Mouse (Mus musculus): Measurements from ENCODE around the gene Rps6. TPM values are rescaled to one million over a fixed set of nuclear protein-coding genes. Genes with fewer than 3 reads are reported as not detected.
A peak's percentile ranks its signal among the peaks of the same experiment; 100 is the strongest.

The Rps6 gene
- polyA plus RNA-seq, 1 experiment from 2014 or later, result 643 TPM

GRCm38 (mm10) chr4:86885790-86886159 lies 28.6 kb upstream of the Rps6 start:
- WGBS, result 52% methylated on average over 12 of the region's 12 CpGs
- H3K4me2 ChIP-seq (replicated peaks; ENCODE audit: low read depth, low read length), result 0 out of 2 replicates have a peak overlapping the region, but pooled peaks have one; percentile 19
- H3K4me1 ChIP-seq (replicated peaks; ENCODE audit: control insufficient read depth, insufficient read depth, low read length), result no peaks in the 10 kb centered on the region
- peak; percentile 11 for DNase-seq (ENCODE audit: low spot score)
- H3K4me3 ChIP-seq (ENCODE audit: low read depth, low read length), result peak overlapping the region; percentile 13; the same call in 1 of the 2 replicates
- no peaks in the 10 kb centered on the region for H3K27me3 ChIP-seq (ENCODE audit: control insufficient read depth, insufficient read depth, low read length)
- no peaks in the 10 kb centered on the region for H3K36me3 ChIP-seq (ENCODE audit: control insufficient read depth, insufficient read depth, low read length)
- no peaks in the 10 kb centered on the region for H3K9me3 ChIP-seq (ENCODE audit: control insufficient read depth, low read length)
- no peak for ATAC-seq (ENCODE audit: low FRiP score)
- no peak overlapping the region for H3K27ac ChIP-seq (ENCODE audit: low read depth, low read length)
- H3K9ac ChIP-seq (ENCODE audit: low read depth, low read length), result no peak overlapping the region

- H3K4me1 ChIP-seq (replicated peaks; ENCODE audit: control insufficient read depth, insufficient read depth, low read length), result no peaks in the 10 kb centered on the region
- H3K9ac ChIP-seq (ENCODE audit: low read depth, low read length), result no peak overlapping the region
- no peaks in the 10 kb centered on the region for H3K27me3 ChIP-seq (ENCODE audit: control insufficient read depth, insufficient read depth, low read length)
- no peaks in the 10 kb centered on the region for H3K36me3 ChIP-seq (ENCODE audit: control insufficient read depth, insufficient read depth, low read length)
- no peak overlapping the region for H3K27ac ChIP-seq (ENCODE audit: low read depth, low read length)
- no peaks in the 10 kb centered on the region for H3K9me3 ChIP-seq (ENCODE audit: control insufficient read depth, low read length)
- 42% methylated on average over 4 of the region's 4 CpGs for WGBS
- no peak overlapping the region for H3K4me2 ChIP-seq (replicated peaks; ENCODE audit: low read depth, low read length)
- no peak overlapping the region for H3K4me3 ChIP-seq (ENCODE audit: low read depth, low read length)
- ATAC-seq (ENCODE audit: low FRiP score) (no peak), DNase-seq (ENCODE audit: low spot score) (peak; percentile 50)
These were observed 27.7 kb upstream of the Rps6 start for GRCm38 (mm10) chr4:86884945-86885344.

- DNase-seq (ENCODE audit: low spot score) (no peak), ATAC-seq (ENCODE audit: low FRiP score) (no peak)
- Histone ChIP-seq H3K36me3 (ENCODE audit: control insufficient read depth, insufficient read depth, low read length) (no peaks in the 10 kb centered on the region), H3K4me3 (ENCODE audit: low read depth, low read length) (no peak overlapping the region), H3K27me3 (ENCODE audit: control insufficient read depth, insufficient read depth, low read length) (no peaks in the 10 kb centered on the region), H3K4me1 (replicated peaks; ENCODE audit: control insufficient read depth, insufficient read depth, low read length) (no peaks in the 10 kb centered on the region), H3K9ac (ENCODE audit: low read depth, low read length) (no peak overlapping the region), H3K9me3 (ENCODE audit: control insufficient read depth, low read length) (no peaks in the 10 kb centered on the region), H3K4me2 (replicated peaks; ENCODE audit: low read depth, low read length) (no peak overlapping the region), H3K27ac (ENCODE audit: low read depth, low read length) (no peak overlapping the region)
- 68% methylated on average over 2 of the region's 2 CpGs for whole genome bisulfite sequencing
These were observed 25.2 kb upstream of the Rps6 start for GRCm38 (mm10) chr4:86882413-86882812.

GRCm38 (mm10) chr4:86881178-86881577 lies 24.0 kb upstream of the Rps6 start:
- Histone ChIP-seq H3K36me3 (ENCODE audit: control insufficient read depth, insufficient read depth, low read length) (no peaks in the 10 kb centered on the region), H3K27ac (ENCODE audit: low read depth, low read length) (no peak overlapping the region), H3K4me1 (replicated peaks; ENCODE audit: control insufficient read depth, insufficient read depth, low read length) (no peaks in the 10 kb centered on the region), H3K4me2 (replicated peaks; ENCODE audit: low read depth, low read length) (no peak overlapping the region), H3K4me3 (ENCODE audit: low read depth, low read length) (no peak overlapping the region), H3K9me3 (ENCODE audit: control insufficient read depth, low read length) (no peaks in the 10 kb centered on the region), H3K27me3 (ENCODE audit: control insufficient read depth, insufficient read depth, low read length) (no peaks in the 10 kb centered on the region), H3K9ac (ENCODE audit: low read depth, low read length) (no peak overlapping the region)
- no peak for ATAC-seq (ENCODE audit: low FRiP score)
- DNase-seq (ENCODE audit: low spot score), result no peak
- 90% methylated on average over 4 of the region's 4 CpGs for WGBS

GRCm38 (mm10) chr4:86879477-86879876 lies 22.3 kb upstream of the Rps6 start:
- Histone ChIP-seq H3K27me3 (ENCODE audit: control insufficient read depth, insufficient read depth, low read length) (no peaks in the 10 kb centered on the region; the same call in 1 of the 2 replicates), H3K27ac (ENCODE audit: low read depth, low read length) (no peak overlapping the region), H3K36me3 (ENCODE audit: control insufficient read depth, insufficient read depth, low read length) (no peaks in the 10 kb centered on the region), H3K4me2 (replicated peaks; ENCODE audit: low read depth, low read length) (no peak overlapping the region), H3K4me1 (replicated peaks; ENCODE audit: control insufficient read depth, insufficient read depth, low read length) (no peaks in the 10 kb centered on the region), H3K9me3 (ENCODE audit: control insufficient read depth, low read length) (no peaks in the 10 kb centered on the region), H3K4me3 (ENCODE audit: low read depth, low read length) (no peak overlapping the region), H3K9ac (ENCODE audit: low read depth, low read length) (no peak overlapping the region)
- DNase-seq (ENCODE audit: low spot score) (no peak), ATAC-seq (ENCODE audit: low FRiP score) (no peak)
- WGBS, result 98% methylated on average over 2 of the region's 2 CpGs

GRCm38 (mm10) chr4:86874146-86874847 lies 17.1 kb upstream of the Rps6 start, which contains the start of gene Acer2:
Gene Acer2, plus strand, starts transcription at chr4:86874396.
- H3K9me3 ChIP-seq (ENCODE audit: control insufficient read depth, low read length), result no peaks in the 10 kb centered on the region
- under 1% methylated on average over 55 of the region's 60 CpGs for WGBS

GRCm38 (mm10) chr4:86873072-86873471 lies 15.9 kb upstream of the Rps6 start:
- no peaks in the 10 kb centered on the region for H3K36me3 ChIP-seq (ENCODE audit: control insufficient read depth, insufficient read depth, low read length)
- H3K9me3 ChIP-seq (ENCODE audit: control insufficient read depth, low read length), result no peaks in the 10 kb centered on the region
- peaks cover 3% of the 10 kb centered on the region for H3K27me3 ChIP-seq (ENCODE audit: control insufficient read depth, insufficient read depth, low read length)
- 56% methylated on average over 4 of the region's 4 CpGs for WGBS
- no peaks in the 10 kb centered on the region for H3K4me1 ChIP-seq (replicated peaks; ENCODE audit: control insufficient read depth, insufficient read depth, low read length)
- no peak for DNase-seq (ENCODE audit: low spot score)
- H3K9ac ChIP-seq (ENCODE audit: low read depth, low read length), result no peak overlapping the region
- no peak overlapping the region for H3K4me3 ChIP-seq (ENCODE audit: low read depth, low read length)
- no peak overlapping the region for H3K4me2 ChIP-seq (replicated peaks; ENCODE audit: low read depth, low read length)
- no peak for ATAC-seq (ENCODE audit: low FRiP score)
- no peak overlapping the region for H3K27ac ChIP-seq (ENCODE audit: low read depth, low read length)

More at GRCm38 (mm10) chr4:86874146-86874847, 17.1 kb upstream of the Rps6 start, which contains the start of gene Acer2:
- ATAC-seq (ENCODE audit: low FRiP score) (peak; percentile 94), DNase-seq (ENCODE audit: low spot score) (peak; percentile 84)
- Histone ChIP-seq H3K9ac (ENCODE audit: low read depth, low read length) (peak within 1 kb of the TSS; percentile 51), H3K36me3 (ENCODE audit: control insufficient read depth, insufficient read depth, low read length) (no peaks in the 10 kb centered on the region), H3K27me3 (ENCODE audit: control insufficient read depth, insufficient read depth, low read length) (peaks cover 3% of the 10 kb centered on the region), H3K4me3 (ENCODE audit: low read depth, low read length) (peak within 1 kb of the TSS; percentile 55), H3K4me1 (replicated peaks; ENCODE audit: control insufficient read depth, insufficient read depth, low read length) (no peaks in the 10 kb centered on the region), H3K4me2 (replicated peaks; ENCODE audit: low read depth, low read length) (peak within 1 kb of the TSS; percentile 71), H3K27ac (ENCODE audit: low read depth, low read length) (no peak within 1 kb of the TSS; the same call in 1 of the 2 replicates)

- H3K4me3 ChIP-seq (ENCODE audit: low read depth, low read length), result no peak overlapping the region
- H3K4me2 ChIP-seq (replicated peaks; ENCODE audit: low read depth, low read length), result no peak overlapping the region
- no peaks in the 10 kb centered on the region for H3K9me3 ChIP-seq (ENCODE audit: control insufficient read depth, low read length)
- H3K4me1 ChIP-seq (replicated peaks; ENCODE audit: control insufficient read depth, insufficient read depth, low read length), result no peaks in the 10 kb centered on the region
- H3K36me3 ChIP-seq (ENCODE audit: control insufficient read depth, insufficient read depth, low read length), result no peaks in the 10 kb centered on the region
- ATAC-seq (ENCODE audit: low FRiP score) (no peak), DNase-seq (ENCODE audit: low spot score) (no peak)
- H3K27me3 ChIP-seq (ENCODE audit: control insufficient read depth, insufficient read depth, low read length), result peaks cover 3% of the 10 kb centered on the region
- no peak overlapping the region for H3K9ac ChIP-seq (ENCODE audit: low read depth, low read length)
- no peak overlapping the region for H3K27ac ChIP-seq (ENCODE audit: low read depth, low read length)
These were observed 14.8 kb upstream of the Rps6 start for GRCm38 (mm10) chr4:86871988-86872387.

- H3K4me3 ChIP-seq (ENCODE audit: low read depth, low read length), result no peak overlapping the region
- 79% methylated on average over 5 of the region's 5 CpGs for WGBS
- no peaks in the 10 kb centered on the region for H3K27me3 ChIP-seq (ENCODE audit: control insufficient read depth, insufficient read depth, low read length)
These were observed 6.9 kb upstream of the Rps6 start for GRCm38 (mm10) chr4:86864087-86864486.

More at GRCm38 (mm10) chr4:86864087-86864486, 6.9 kb upstream of the Rps6 start:
- ATAC-seq (ENCODE audit: low FRiP score) (no peak), DNase-seq (ENCODE audit: low spot score) (no peak)
- H3K4me2 ChIP-seq (replicated peaks; ENCODE audit: low read depth, low read length), result no peak overlapping the region
- no peak overlapping the region for H3K9ac ChIP-seq (ENCODE audit: low read depth, low read length)
- H3K27ac ChIP-seq (ENCODE audit: low read depth, low read length), result no peak overlapping the region
- no peaks in the 10 kb centered on the region for H3K4me1 ChIP-seq (replicated peaks; ENCODE audit: control insufficient read depth, insufficient read depth, low read length)
- no peaks in the 10 kb centered on the region for H3K9me3 ChIP-seq (ENCODE audit: control insufficient read depth, low read length)
- H3K36me3 ChIP-seq (ENCODE audit: control insufficient read depth, insufficient read depth, low read length), result no peaks in the 10 kb centered on the region

All from hindbrain, embryonic 11.5 days (tissue).